Mouse (Mus musculus) stomach, embryonic 16.5 days (tissue): ENCODE data around the gene Cd200r1. TPM values are rescaled to one million over a fixed set of nuclear protein-coding genes. Genes with fewer than 3 reads are reported as not detected.
"Not testable (repeated sequence)": the region's sequence is repeated elsewhere in the genome, so short reads cannot be mapped to it uniquely, and the experiment has no call there.

Experiments used
- ATAC-seq: fragments of 200-750 bp; cut with Nextera tagmentation; 2 replicates; pipeline ENCODE4 v1.8.0; 2017; ENCODE audit warnings: moderate number of reproducible peaks, moderate TSS enrichment; ENCODE audit not compliant: insufficient read depth, low FRiP score
- H3K27ac ChIP-seq: fragments of 300-500 bp; sonication (generic); 2 replicates; pipeline ENCODE4 v1.5.1; 2014; ENCODE audit warnings: low read length
- H3K27me3 ChIP-seq: fragments of 300-500 bp; sonication (generic); 2 replicates; pipeline ENCODE4 v1.6.1; 2014; ENCODE audit warnings: low read length, control low read depth, mixed read lengths; ENCODE audit not compliant: control insufficient read depth, insufficient read depth
- H3K36me3 ChIP-seq: fragments of 300-500 bp; sonication (generic); 2 replicates; pipeline ENCODE4 v1.6.1; 2014; ENCODE audit warnings: low read length; ENCODE audit not compliant: control insufficient read depth, insufficient read depth
- H3K4me1 ChIP-seq: fragments of 300-500 bp; sonication (generic); 2 replicates; pipeline ENCODE4 v1.6.1; 2014; ENCODE audit warnings: low read length, control low read depth, mixed read lengths; ENCODE audit not compliant: control insufficient read depth, insufficient read depth
- H3K4me2 ChIP-seq: fragments of 300-500 bp; sonication (generic); 2 replicates; pipeline ENCODE4 v1.6.1; 2014; ENCODE audit warnings: low read depth, low read length, mixed read lengths
- H3K4me3 ChIP-seq: fragments of 300-500 bp; sonication (generic); replicated peaks from 2 replicates; pipeline ENCODE4 v1.5.1; 2014; ENCODE audit warnings: mild to moderate bottlenecking, low read length
- H3K9ac ChIP-seq: fragments of 300-500 bp; sonication (generic); 2 replicates; pipeline ENCODE4 v1.6.1; 2014; ENCODE audit warnings: low read length
- H3K9me3 ChIP-seq: fragments of 300-500 bp; sonication (generic); replicated peaks from 2 replicates; pipeline ENCODE4 v1.6.1; 2016; ENCODE audit warnings: low read length, control low read depth; ENCODE audit not compliant: control insufficient read depth
- WGBS: fragments of 180-500 bp; shearing (Covaris S2); extraction: QIAGEN DNeasy Blood & Tissue Kit; methylation state at CpG from one replicate; pipeline ENCODE4 v1.1.7; 2014; 5-methylcytosine and 5-hydroxymethylcytosine counted together
- polyA plus RNA-seq: library from polyadenylated mRNA; unstranded; fragments of >200 nt; fragmentation: Nextera tagmentation; extraction: Ambion mirVana; gene quantifications from 2 replicates; pipeline ENCODE4 v1.2.1, GENCODE M21; 2015

The Cd200r1 gene
- polyA plus RNA-seq, 1 experiment from 2014 or later = 1.7 TPM

DNA sequence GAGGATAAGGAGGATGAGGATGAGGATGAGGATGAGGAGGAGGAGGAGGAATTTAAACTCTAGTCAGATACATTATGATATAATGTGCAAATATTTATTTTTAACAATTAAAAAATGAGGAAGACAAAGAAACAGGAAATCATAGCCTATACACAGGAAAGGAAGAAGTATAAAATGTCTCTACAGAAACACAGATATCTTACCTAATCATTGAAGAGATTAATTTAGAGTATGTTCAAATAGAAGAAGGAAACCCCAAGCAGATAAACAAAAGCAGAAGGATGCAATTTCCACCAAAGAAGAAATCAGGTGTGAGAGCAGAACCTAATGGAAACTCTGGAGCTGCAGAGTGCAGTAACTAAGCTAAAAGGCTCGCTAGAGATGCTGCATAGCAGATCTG is 52.5 kb downstream of the Cd200r1 start:
- WGBS = 55% methylated on average over 1 of the region's 1 CpGs
- H3K4me3 ChIP-seq = no peak overlapping the region
- H3K4me1 ChIP-seq = no peaks in the 10 kb centered on the region
- no peak overlapping the region for H3K27ac ChIP-seq
- H3K36me3 ChIP-seq = no peaks in the 10 kb centered on the region
- no peak overlapping the region for H3K9ac ChIP-seq
- H3K4me2 ChIP-seq = no peak overlapping the region
- no peaks in the 10 kb centered on the region for H3K27me3 ChIP-seq
- no peaks in the 10 kb centered on the region for H3K9me3 ChIP-seq
- ATAC-seq = no peak

DNA sequence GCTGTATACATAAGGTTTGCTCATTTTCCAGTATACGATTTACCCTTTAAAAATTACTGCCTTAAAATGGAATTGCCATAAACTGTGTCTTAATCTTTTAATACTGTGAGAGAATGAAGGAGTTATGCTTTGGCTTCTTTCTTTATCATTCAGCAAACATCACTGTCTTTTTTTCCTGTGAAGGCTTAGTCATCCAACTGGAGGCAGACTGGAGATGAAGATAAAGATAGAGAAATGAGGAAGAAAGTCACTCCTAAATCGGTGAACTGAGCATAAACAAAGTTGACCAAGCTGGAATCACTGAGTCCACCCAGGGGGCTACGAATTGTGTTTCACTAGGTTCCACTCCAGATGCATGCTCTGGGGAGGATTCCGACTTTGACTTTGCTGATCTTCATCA is 55.0 kb downstream of the Cd200r1 start:
- Histone ChIP-seq H3K4me3 (no peak overlapping the region), H3K4me1 (no peaks in the 10 kb centered on the region), H3K9me3 (no peaks in the 10 kb centered on the region), H3K9ac (no peak overlapping the region), H3K36me3 (no peaks in the 10 kb centered on the region), H3K4me2 (no peak overlapping the region), H3K27me3 (no peaks in the 10 kb centered on the region), H3K27ac (no peak overlapping the region)
- WGBS = 76% methylated on average over 4 of the region's 4 CpGs
- ATAC-seq = no peak

DNA sequence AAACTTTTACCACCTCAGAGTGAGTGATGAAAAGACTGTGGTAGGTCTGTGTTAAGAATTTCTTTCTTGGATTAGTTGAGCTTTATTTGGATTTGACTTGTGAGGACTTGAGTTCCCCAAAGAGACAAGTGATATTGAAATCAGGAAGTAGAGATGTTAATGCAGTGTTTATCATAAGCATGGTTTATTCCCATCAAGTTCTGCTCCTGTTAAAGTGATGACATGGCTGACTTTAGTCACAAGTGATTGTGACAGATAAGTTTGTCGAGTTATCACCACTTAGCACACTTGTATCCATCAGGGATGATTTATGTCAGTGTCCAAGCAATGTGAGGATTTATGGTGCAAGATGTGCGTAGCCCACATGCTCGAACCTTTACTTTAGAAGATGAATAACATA is 66.8 kb downstream of the Cd200r1 start:
- H3K9me3 ChIP-seq = no peaks in the 10 kb centered on the region
- H3K4me3 ChIP-seq = no peak overlapping the region
- no peak overlapping the region for H3K4me2 ChIP-seq
- no peak for ATAC-seq
- no peaks in the 10 kb centered on the region for H3K4me1 ChIP-seq
- H3K27me3 ChIP-seq = no peaks in the 10 kb centered on the region
- 40% methylated on average over 3 of the region's 3 CpGs for WGBS
- H3K9ac ChIP-seq = no peak overlapping the region
- H3K36me3 ChIP-seq = no peaks in the 10 kb centered on the region
- no peak overlapping the region for H3K27ac ChIP-seq

DNA sequence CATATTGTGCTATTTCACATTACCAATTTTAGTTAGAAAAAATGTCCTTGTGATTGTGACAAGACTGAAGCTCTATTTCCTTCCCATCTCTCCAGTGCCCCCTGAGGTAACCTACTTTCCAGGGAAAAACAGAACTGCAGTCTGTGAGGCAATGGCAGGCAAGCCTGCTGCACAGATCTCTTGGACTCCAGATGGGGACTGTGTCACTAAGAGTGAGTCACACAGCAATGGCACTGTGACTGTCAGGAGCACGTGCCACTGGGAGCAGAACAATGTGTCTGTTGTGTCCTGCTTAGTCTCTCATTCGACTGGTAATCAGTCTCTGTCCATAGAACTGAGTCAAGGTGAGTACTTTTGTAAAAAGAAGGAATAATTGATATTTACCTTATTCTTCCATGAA is 67.7 kb downstream of the Cd200r1 start:
- ATAC-seq, H3K9ac ChIP-seq, H3K4me3 ChIP-seq, H3K36me3 ChIP-seq, H3K27ac ChIP-seq, H3K27me3 ChIP-seq, H3K9me3 ChIP-seq, H3K4me2 ChIP-seq, H3K4me1 ChIP-seq: not testable (repeated sequence)
- WGBS = 39% methylated on average over 2 of the region's 2 CpGs

Other genes with a start within 250 kb of the Cd200r1 start
- gene Boc, start 206.8 kb upstream of the Cd200r1 start, polyA plus RNA-seq = 16.9 and 17.9 TPM in 2 replicates
- 7.2 and 7.6 TPM in 2 replicates for gene Nepro, start 41.4 kb upstream of the Cd200r1 start, polyA plus RNA-seq
- gene Gtpbp8, start 19.4 kb upstream of the Cd200r1 start, polyA plus RNA-seq = 25.1 and 26.3 TPM in 2 replicates
- gene Cd200r4, start 46.0 kb downstream of the Cd200r1 start, polyA plus RNA-seq = 0.26 and 0.37 TPM in 2 replicates
- 0.10 TPM in 1 of 2 replicates, not detected in the other for gene Cd200r2, start 101.4 kb downstream of the Cd200r1 start, polyA plus RNA-seq
- 0.71 and 1.3 TPM in 2 replicates for gene Cd200r3, start 177.9 kb downstream of the Cd200r1 start, polyA plus RNA-seq